Mouse (Mus musculus) small intestine, adult 2 months (tissue): ENCODE measurements around the gene Gm43517. TPM values are rescaled to one million over a fixed set of nuclear protein-coding genes. Genes with fewer than 3 reads are reported as not detected.

Experiments
- H3K27ac ChIP-seq: fragments of 200-500 bp; 2 replicates; pipeline ENCODE4 v1.5.1; 2012; ENCODE audit warnings: low read depth, low read length, control low read depth, inconsistent platforms; ENCODE audit not compliant: insufficient read depth
- H3K27me3 ChIP-seq: fragments of 200-500 bp; 2 replicates; pipeline ENCODE4 v1.6.1; 2012; ENCODE audit warnings: mild to moderate bottlenecking, moderate library complexity, low read length, inconsistent platforms; ENCODE audit not compliant: control insufficient read depth, insufficient read depth
- H3K36me3 ChIP-seq: fragments of 200-500 bp; 2 replicates; pipeline ENCODE4 v1.6.1; 2012; ENCODE audit warnings: mild to moderate bottlenecking, low read length, control low read depth, inconsistent platforms; ENCODE audit not compliant: control insufficient read depth, insufficient read depth
- H3K4me1 ChIP-seq: fragments of 200-500 bp; 2 replicates; pipeline ENCODE4 v1.6.1; 2012; ENCODE audit warnings: low read length, inconsistent platforms, mixed read lengths; ENCODE audit not compliant: control insufficient read depth, insufficient read depth, insufficient read length
- H3K4me3 ChIP-seq: fragments of 200-500 bp; 2 replicates; pipeline ENCODE4 v1.5.1; 2012; ENCODE audit warnings: low read depth, mild to moderate bottlenecking, control low read depth, inconsistent platforms, low read length, moderate library complexity
- CTCF ChIP-seq: fragments of 200-500 bp; IDR thresholded peaks from 2 replicates; pipeline ENCODE4 v1.5.1; 2012; ENCODE audit warnings: low read depth, mild to moderate bottlenecking, control low read depth, inconsistent platforms, low read length, moderate library complexity, mixed read lengths; ENCODE audit not compliant: insufficient replicate concordance, insufficient read length; ENCODE audit errors: extremely low read depth
- POLR2A ChIP-seq: fragments of 200-500 bp; IDR thresholded peaks from 2 replicates; pipeline ENCODE4 v1.6.1; 2012; ENCODE audit warnings: low read depth, mild to moderate bottlenecking, control low read depth, inconsistent platforms, low read length, moderate library complexity
- WGBS: fragments of 180-500 bp; shearing (Covaris S2); methylation state at CpG from one replicate; pipeline ENCODE4 v1.1.7; 2018; 5-methylcytosine and 5-hydroxymethylcytosine counted together
- polyA plus RNA-seq: library from polyadenylated mRNA; depleted of rRNA; stranded (reverse); fragments of >200 nt; gene quantifications from 2 replicates; pipeline ENCODE4 v1.2.3, GENCODE M21; 2012

Gm43517 gene
- polyA plus RNA-seq, 1 experiment, result not detected

GRCm38 (mm10) chr12:49392876-49393275 is 7.9 kb downstream of the Gm43517 start:
- H3K27me3 ChIP-seq, result peaks cover 20% of the 10 kb centered on the region
- no peak for TF ChIP-seq CTCF
- TF ChIP-seq POLR2A, result no peak
- WGBS, result 11% methylated on average over 5 of the region's 5 CpGs
- H3K27ac ChIP-seq, result no peak overlapping the region
- H3K36me3 ChIP-seq, result no peaks in the 10 kb centered on the region
- no peaks in the 10 kb centered on the region for H3K4me1 ChIP-seq
- H3K4me3 ChIP-seq, result no peak overlapping the region

GRCm38 (mm10) chr12:49393639-49394038 is 8.7 kb downstream of the Gm43517 start:
- WGBS, result 14% methylated on average over 3 of the region's 3 CpGs
- no peak overlapping the region for H3K4me3 ChIP-seq

GRCm38 (mm10) chr12:49394181-49394580 is 9.2 kb downstream of the Gm43517 start:
- H3K36me3 ChIP-seq, result no peaks in the 10 kb centered on the region
- 7% methylated on average over 1 of the region's 1 CpGs for WGBS

More at GRCm38 (mm10) chr12:49393639-49394038, 8.7 kb downstream of the Gm43517 start:
- H3K36me3 ChIP-seq, result no peaks in the 10 kb centered on the region
- H3K4me1 ChIP-seq, result no peaks in the 10 kb centered on the region
- H3K27me3 ChIP-seq, result peaks cover 20% of the 10 kb centered on the region
- H3K27ac ChIP-seq, result no peak overlapping the region
- TF ChIP-seq POLR2A (no peak), CTCF (no peak)

DNA sequence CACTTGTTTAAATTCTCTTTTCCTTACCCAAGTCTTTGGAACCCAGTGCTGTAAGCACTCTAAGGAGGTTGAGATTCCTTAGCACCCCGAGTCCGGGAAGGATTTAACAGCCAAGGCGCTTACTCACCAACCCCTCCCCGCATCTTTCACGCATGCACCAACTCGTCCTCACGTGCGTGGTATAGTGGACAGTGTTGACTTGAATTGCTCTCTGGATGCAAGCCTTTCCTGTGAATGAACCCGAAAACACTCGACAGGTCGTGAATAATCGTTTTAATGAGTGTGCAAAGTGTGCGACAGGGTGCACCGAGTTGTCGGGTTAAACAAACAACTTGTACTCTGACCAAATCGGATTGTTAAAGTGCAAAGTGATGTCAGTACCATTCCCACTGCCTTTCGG is 9.9 kb downstream of the Gm43517 start:
- WGBS, result 2% methylated on average over 17 of the region's 17 CpGs
- no peak for TF ChIP-seq POLR2A
- no peak for TF ChIP-seq CTCF
- H3K27me3 ChIP-seq, result peaks cover 20% of the 10 kb centered on the region
- H3K36me3 ChIP-seq, result no peaks in the 10 kb centered on the region
- H3K4me1 ChIP-seq, result no peaks in the 10 kb centered on the region
- no peak overlapping the region for H3K27ac ChIP-seq
- H3K4me3 ChIP-seq, result no peak overlapping the region

More at GRCm38 (mm10) chr12:49394181-49394580, 9.2 kb downstream of the Gm43517 start:
- no peak for TF ChIP-seq CTCF
- TF ChIP-seq POLR2A, result no peak
- Histone ChIP-seq H3K4me3 (no peak overlapping the region), H3K27me3 (peaks cover 20% of the 10 kb centered on the region), H3K27ac (no peak overlapping the region), H3K4me1 (no peaks in the 10 kb centered on the region)

DNA sequence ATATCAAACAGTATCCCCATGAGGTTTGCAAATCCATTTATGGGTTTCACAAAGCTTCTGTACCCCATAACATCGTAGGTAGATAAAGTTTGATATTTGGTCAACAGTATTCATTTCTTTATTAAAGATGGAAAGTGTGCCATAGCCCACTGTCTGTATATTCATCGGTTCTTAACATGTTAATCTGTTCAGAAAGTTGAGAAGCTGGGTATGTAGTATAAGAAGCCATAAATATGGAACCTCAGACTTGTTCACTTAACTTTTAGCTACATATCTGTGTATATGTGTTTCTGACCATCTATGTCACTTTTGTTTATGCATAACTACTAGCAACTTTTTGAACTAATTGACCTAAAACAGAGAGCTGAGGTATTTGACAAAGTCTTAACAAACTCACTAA is 11.0 kb downstream of the Gm43517 start:
- TF ChIP-seq CTCF (no peak), POLR2A (no peak)
- H3K36me3 ChIP-seq, result no peaks in the 10 kb centered on the region
- H3K4me1 ChIP-seq, result no peaks in the 10 kb centered on the region
- no peak overlapping the region for H3K4me3 ChIP-seq
- 12% methylated on average over 2 of the region's 2 CpGs for WGBS
- peaks cover 18% of the 10 kb centered on the region for H3K27me3 ChIP-seq
- no peak overlapping the region for H3K27ac ChIP-seq

DNA sequence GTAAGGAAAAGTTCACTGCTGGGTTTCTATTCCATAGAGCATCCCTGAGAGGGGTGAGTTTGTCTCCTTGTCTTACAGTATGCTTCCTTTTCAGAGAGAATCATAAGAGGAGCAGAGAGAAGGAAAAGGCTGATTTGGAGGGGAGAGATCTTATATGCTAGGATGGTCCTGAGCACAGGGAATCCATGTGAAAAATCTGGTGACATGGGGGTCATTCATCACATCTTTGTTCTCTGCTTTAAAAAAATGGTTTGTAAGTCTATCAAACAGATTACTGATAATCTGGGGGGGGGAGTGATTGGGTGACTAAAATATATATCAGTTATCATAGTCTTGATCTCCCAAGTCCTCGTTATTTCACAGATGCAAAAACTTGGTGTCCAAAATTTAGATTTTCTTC is 11.8 kb downstream of the Gm43517 start:
- H3K27me3 ChIP-seq, result peaks cover 18% of the 10 kb centered on the region
- H3K4me3 ChIP-seq, result no peak overlapping the region
- H3K4me1 ChIP-seq, result no peaks in the 10 kb centered on the region
- TF ChIP-seq POLR2A, result no peak
- no peak for TF ChIP-seq CTCF
- no peak overlapping the region for H3K27ac ChIP-seq
- no peaks in the 10 kb centered on the region for H3K36me3 ChIP-seq
- WGBS, result 34% methylated on average over 1 of the region's 1 CpGs

DNA sequence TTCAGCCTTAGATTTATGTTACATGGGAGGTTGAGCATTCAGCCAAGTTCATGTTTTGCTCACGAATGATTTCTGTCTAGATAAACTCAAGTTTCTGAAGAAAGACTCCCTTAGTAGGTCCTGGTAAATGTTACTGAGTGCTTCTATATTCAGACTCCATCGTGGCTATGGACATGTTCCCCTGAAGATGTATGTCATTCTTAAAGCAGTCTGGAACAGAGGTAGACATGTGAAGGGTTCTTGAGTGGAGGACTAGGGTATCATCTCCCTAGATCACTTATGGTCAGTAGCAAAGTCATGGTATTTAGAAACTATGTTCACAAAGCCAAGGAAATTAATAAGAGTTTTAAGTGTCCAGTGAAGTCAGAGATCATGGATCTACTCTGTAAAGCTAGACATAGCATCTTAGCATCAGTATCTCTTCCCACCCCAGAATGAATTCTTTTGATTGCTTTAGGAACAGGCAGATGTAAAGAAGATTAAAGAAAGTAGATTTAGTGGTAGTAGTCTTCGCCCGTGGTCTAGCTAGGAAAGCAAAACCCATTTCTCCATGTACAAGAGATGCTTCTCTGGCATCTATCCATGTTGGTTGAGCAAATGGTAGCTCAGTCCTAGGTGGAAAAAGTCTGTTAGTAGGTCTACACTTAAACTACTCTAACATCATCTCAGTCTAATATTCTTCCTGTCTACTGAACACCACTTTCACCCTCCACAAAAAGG is 12.6 kb downstream of the Gm43517 start:
- H3K4me3 ChIP-seq, result no peak overlapping the region
- WGBS, result 29% methylated on average over 4 of the region's 4 CpGs
- H3K27me3 ChIP-seq, result peaks cover 17% of the 10 kb centered on the region
- no peaks in the 10 kb centered on the region for H3K4me1 ChIP-seq
- TF ChIP-seq CTCF (no peak), POLR2A (no peak)
- no peaks in the 10 kb centered on the region for H3K36me3 ChIP-seq
- H3K27ac ChIP-seq, result no peak overlapping the region

DNA sequence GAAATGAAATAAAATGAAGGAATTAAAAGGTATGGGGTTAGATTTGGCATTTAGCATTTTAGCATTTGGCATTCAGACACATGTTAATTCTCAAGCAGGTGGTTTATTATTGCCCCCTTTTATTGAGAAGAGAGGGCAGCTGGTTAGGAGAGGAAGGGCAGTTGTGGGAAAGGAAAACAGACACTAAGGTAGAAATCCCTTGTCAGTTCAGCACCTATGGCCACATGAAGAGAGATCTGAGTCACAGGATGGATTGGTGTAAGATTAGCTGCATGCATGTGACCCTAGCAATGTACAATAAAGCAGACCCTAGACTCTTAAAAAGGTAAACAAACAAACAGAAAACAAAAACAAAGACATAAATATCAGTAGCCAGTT is 13.2 kb downstream of the Gm43517 start:
- no peak for TF ChIP-seq POLR2A
- TF ChIP-seq CTCF, result no peak
- Histone ChIP-seq H3K27ac (no peak overlapping the region), H3K4me1 (no peaks in the 10 kb centered on the region), H3K27me3 (peaks cover 17% of the 10 kb centered on the region), H3K4me3 (no peak overlapping the region), H3K36me3 (no peaks in the 10 kb centered on the region)
